Mouse (Mus musculus) forebrain, embryonic 16.5 days (tissue): ENCODE measurements at regions not wholly inside any gene's neighbourhood (a gene's known extent, or its start where the extent isn't known, plus 50 kb on each side); places are given as distances from the start of the nearest gene placed in this dataset.
A peak's percentile ranks its signal among the peaks of the same experiment; 100 is the strongest.

Experiments used
- ATAC-seq: fragments of 200-750 bp; cut with Nextera tagmentation; 2 replicates; pipeline ENCODE4 v1.8.0; 2017; ENCODE audit warnings: mild to moderate bottlenecking, moderate library complexity
- H3K27ac ChIP-seq: fragments of 300-500 bp; sonication (generic); 2 replicates; pipeline ENCODE4 v1.5.1; 2014; ENCODE audit warnings: low read length, control low read depth
- H3K27me3 ChIP-seq: fragments of 300-500 bp; sonication (generic); replicated peaks from 2 replicates; pipeline ENCODE4 v1.6.1; 2014; ENCODE audit warnings: low read length; ENCODE audit not compliant: control insufficient read depth, insufficient read depth
- H3K36me3 ChIP-seq: fragments of 300-500 bp; sonication (generic); 2 replicates; pipeline ENCODE4 v1.6.1; 2014; ENCODE audit not compliant: control insufficient read depth, insufficient read depth
- H3K4me1 ChIP-seq: fragments of 300-500 bp; sonication (generic); replicated peaks from 2 replicates; pipeline ENCODE4 v1.6.1; 2014; ENCODE audit warnings: low read length; ENCODE audit not compliant: control insufficient read depth, insufficient read depth
- H3K4me2 ChIP-seq: fragments of 300-500 bp; sonication (generic); 2 replicates; pipeline ENCODE4 v1.6.1; 2014; ENCODE audit warnings: mild to moderate bottlenecking, low read length, control low read depth
- H3K4me3 ChIP-seq: fragments of 300-500 bp; sonication (generic); replicated peaks from 2 replicates; pipeline ENCODE4 v1.5.1; 2014; ENCODE audit warnings: mild to moderate bottlenecking, low read length, control low read depth
- H3K9ac ChIP-seq: fragments of 300-500 bp; sonication (generic); replicated peaks from 2 replicates; pipeline ENCODE4 v1.6.1; 2014; ENCODE audit warnings: low read depth, low read length, control low read depth
- H3K9me3 ChIP-seq: fragments of 300-500 bp; sonication (generic); 2 replicates; pipeline ENCODE4 v1.6.1; 2016; ENCODE audit warnings: low read length; ENCODE audit not compliant: control insufficient read depth
- WGBS: fragments of 180-500 bp; shearing (Covaris S2); extraction: QIAGEN DNeasy Blood & Tissue Kit; methylation state at CpG from one replicate; pipeline ENCODE4 v1.1.7; 2014; 5-methylcytosine and 5-hydroxymethylcytosine counted together

GRCm38 (mm10) chr12:77789871-77790270 is 404.2 kb upstream of the Gm6657 start:
- ATAC-seq: 0 out of 2 replicates have a peak, but pooled peaks have one; percentile 5
- 20% methylated on average over 14 of the region's 14 CpGs for WGBS
- H3K9ac ChIP-seq: 0 out of 2 replicates have a peak overlapping the region, but pooled peaks have one; percentile 33

GRCm38 (mm10) chr12:77790891-77791672 is 403.0 kb upstream of the Gm6657 start:
- Histone ChIP-seq H3K27me3 (no peaks in the 10 kb centered on the region), H3K9ac (no peak overlapping the region)
- WGBS: 58% methylated on average over 13 of the region's 13 CpGs

More at GRCm38 (mm10) chr12:77789871-77790270, 404.2 kb upstream of the Gm6657 start:
- Histone ChIP-seq H3K4me1 (peaks cover 11% of the 10 kb centered on the region), H3K27me3 (no peaks in the 10 kb centered on the region), H3K9me3 (no peaks in the 10 kb centered on the region), H3K36me3 (no peaks in the 10 kb centered on the region), H3K4me3 (peak overlapping the region; percentile 31), H3K4me2 (peak overlapping the region; percentile 52), H3K27ac (no peak overlapping the region)

GRCm38 (mm10) chr12:77798516-77798915 is 395.5 kb upstream of the Gm6657 start:
- no peaks in the 10 kb centered on the region for H3K27me3 ChIP-seq
- H3K36me3 ChIP-seq: no peaks in the 10 kb centered on the region
- H3K27ac ChIP-seq: no peak overlapping the region; the same call in 1 of the 2 replicates
- peak; percentile 38; the same call in 1 of the 2 replicates for ATAC-seq
- no peaks in the 10 kb centered on the region for H3K9me3 ChIP-seq
- peaks cover 10% of the 10 kb centered on the region for H3K4me1 ChIP-seq
- H3K4me3 ChIP-seq: no peak overlapping the region
- no peak overlapping the region; the same call in 1 of the 2 replicates for H3K4me2 ChIP-seq
- WGBS: 63% methylated on average over 4 of the region's 4 CpGs
- no peak overlapping the region for H3K9ac ChIP-seq

More at GRCm38 (mm10) chr12:77790891-77791672, 403.0 kb upstream of the Gm6657 start:
- H3K4me2 ChIP-seq: no peak overlapping the region
- no peak overlapping the region for H3K27ac ChIP-seq
- no peak for ATAC-seq
- peaks cover 11% of the 10 kb centered on the region for H3K4me1 ChIP-seq
- H3K9me3 ChIP-seq: no peaks in the 10 kb centered on the region
- H3K4me3 ChIP-seq: no peak overlapping the region
- H3K36me3 ChIP-seq: no peaks in the 10 kb centered on the region

GRCm38 (mm10) chr12:77799134-77799770 is 394.8 kb upstream of the Gm6657 start:
- H3K27ac ChIP-seq: no peak overlapping the region

GRCm38 (mm10) chr12:77807674-77808073 is 386.4 kb upstream of the Gm6657 start:
- ATAC-seq: no peak
- no peak overlapping the region for H3K27ac ChIP-seq
- no peaks in the 10 kb centered on the region for H3K4me1 ChIP-seq
- no peaks in the 10 kb centered on the region for H3K27me3 ChIP-seq
- no peaks in the 10 kb centered on the region for H3K9me3 ChIP-seq
- no peak overlapping the region for H3K4me2 ChIP-seq
- 89% methylated on average over 7 of the region's 7 CpGs for WGBS
- no peak overlapping the region for H3K4me3 ChIP-seq
- no peak overlapping the region for H3K9ac ChIP-seq
- no peaks in the 10 kb centered on the region for H3K36me3 ChIP-seq

More at GRCm38 (mm10) chr12:77799134-77799770, 394.8 kb upstream of the Gm6657 start:
- peak; percentile 66 for ATAC-seq
- peaks cover 10% of the 10 kb centered on the region for H3K4me1 ChIP-seq
- no peaks in the 10 kb centered on the region for H3K9me3 ChIP-seq
- H3K4me3 ChIP-seq: peak overlapping the region; percentile 11; the same call in 1 of the 2 replicates
- peak overlapping the region; percentile 24 for H3K9ac ChIP-seq
- H3K4me2 ChIP-seq: peak overlapping the region; percentile 36
- WGBS: 22% methylated on average over 12 of the region's 12 CpGs
- no peaks in the 10 kb centered on the region for H3K36me3 ChIP-seq
- no peaks in the 10 kb centered on the region for H3K27me3 ChIP-seq

- no peaks in the 10 kb centered on the region for H3K9me3 ChIP-seq
- no peak for ATAC-seq
- no peak overlapping the region for H3K27ac ChIP-seq
- H3K27me3 ChIP-seq: no peaks in the 10 kb centered on the region
- H3K4me3 ChIP-seq: no peak overlapping the region
- 61% methylated on average over 2 of the region's 2 CpGs for WGBS
- no peaks in the 10 kb centered on the region for H3K4me1 ChIP-seq
- H3K9ac ChIP-seq: no peak overlapping the region
- no peak overlapping the region for H3K4me2 ChIP-seq
- no peaks in the 10 kb centered on the region for H3K36me3 ChIP-seq
Observed at GRCm38 (mm10) chr12:77811276-77811675, 382.8 kb upstream of the Gm6657 start.

- no peak for ATAC-seq
- WGBS: 95% methylated on average over 16 of the region's 16 CpGs
- no peak overlapping the region for H3K9ac ChIP-seq
- no peaks in the 10 kb centered on the region for H3K9me3 ChIP-seq
- no peaks in the 10 kb centered on the region for H3K4me1 ChIP-seq
- H3K27me3 ChIP-seq: no peaks in the 10 kb centered on the region
- H3K4me2 ChIP-seq: no peak overlapping the region
- H3K36me3 ChIP-seq: no peaks in the 10 kb centered on the region
- no peak overlapping the region for H3K4me3 ChIP-seq
- no peak overlapping the region for H3K27ac ChIP-seq
Observed at GRCm38 (mm10) chr12:77819456-77819855, 374.6 kb upstream of the Gm6657 start.

- Histone ChIP-seq H3K27me3 (no peaks in the 10 kb centered on the region), H3K9ac (no peak overlapping the region), H3K4me3 (no peak overlapping the region), H3K36me3 (no peaks in the 10 kb centered on the region), H3K4me2 (no peak overlapping the region), H3K9me3 (peaks cover 2% of the 10 kb centered on the region; the same call in 1 of the 2 replicates), H3K4me1 (no peaks in the 10 kb centered on the region), H3K27ac (no peak overlapping the region)
- ATAC-seq: no peak
- 52% methylated on average over 3 of the region's 3 CpGs for WGBS
Observed at GRCm38 (mm10) chr12:77823381-77824030, 370.5 kb upstream of the Gm6657 start.
